Mouse (Mus musculus) 416B (cell line): ENCODE data around the gene Wscd2.

Source experiments
- DNase-seq: peaks from one replicate; pipeline ENCODE4 v3.0.0; 2011; ENCODE audit warnings: low read depth

The Wscd2 gene

GRCm38 (mm10) chr5:113490033-113490432 lies at the start of gene Wscd2:
Wscd2 (plus strand) TSS chr5:113490333.
- no peak for DNase-seq

DNA sequence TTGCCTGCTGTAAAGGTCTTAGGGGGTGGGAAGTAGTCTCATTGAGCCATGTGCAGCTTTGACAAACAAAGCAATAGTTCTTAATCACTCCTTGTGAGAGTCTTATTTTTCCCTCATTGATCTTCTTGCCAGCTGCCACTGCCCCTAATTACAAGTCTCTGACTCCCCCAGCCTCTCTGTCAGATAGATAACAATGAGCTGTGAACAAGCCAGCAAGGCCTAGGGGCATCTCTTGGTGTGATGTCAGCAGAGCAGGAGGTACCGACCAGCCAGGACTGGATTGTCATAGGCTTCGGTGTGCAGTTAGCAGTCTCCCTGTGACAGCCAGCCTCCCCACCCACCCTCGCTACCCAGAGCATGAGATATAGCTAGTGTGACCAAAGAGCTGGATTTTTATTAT lies 48.0 kb upstream of the Wscd2 start:
- DNase-seq = no peak

DNA sequence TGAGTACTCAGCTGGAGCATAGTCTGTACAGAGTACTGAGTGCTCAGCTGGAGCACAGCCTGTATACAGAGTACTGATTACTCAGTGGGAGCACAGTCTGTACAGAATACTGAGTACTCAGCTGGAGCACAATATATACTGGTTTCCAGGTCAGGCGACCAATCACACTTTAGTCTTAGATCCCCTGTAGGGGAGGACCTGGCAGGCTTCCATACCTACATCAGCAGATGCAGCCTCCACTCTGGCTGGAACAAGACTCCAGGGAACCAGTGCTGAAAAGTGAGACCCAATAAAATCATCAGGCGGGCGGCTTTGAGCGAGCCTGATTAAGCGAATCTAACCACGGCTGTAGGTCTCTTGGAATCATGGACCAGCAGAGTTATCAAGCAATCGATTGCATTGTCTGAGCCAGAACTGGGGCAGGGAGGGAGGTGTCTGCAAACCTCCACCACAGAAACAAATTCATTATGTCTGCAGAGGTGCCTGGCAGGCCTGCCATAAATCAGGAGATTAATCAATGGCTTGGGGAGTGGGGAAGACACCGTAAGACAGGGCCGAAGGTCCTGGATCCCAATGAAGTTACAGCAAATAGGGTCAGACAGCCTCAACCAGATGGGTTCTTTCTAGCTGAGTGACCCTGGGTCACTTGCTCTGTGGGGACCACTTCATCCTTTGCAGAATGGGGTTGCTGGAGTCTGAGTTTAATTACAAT lies 42.0 kb upstream of the Wscd2 start:
- no peak for DNase-seq

DNA sequence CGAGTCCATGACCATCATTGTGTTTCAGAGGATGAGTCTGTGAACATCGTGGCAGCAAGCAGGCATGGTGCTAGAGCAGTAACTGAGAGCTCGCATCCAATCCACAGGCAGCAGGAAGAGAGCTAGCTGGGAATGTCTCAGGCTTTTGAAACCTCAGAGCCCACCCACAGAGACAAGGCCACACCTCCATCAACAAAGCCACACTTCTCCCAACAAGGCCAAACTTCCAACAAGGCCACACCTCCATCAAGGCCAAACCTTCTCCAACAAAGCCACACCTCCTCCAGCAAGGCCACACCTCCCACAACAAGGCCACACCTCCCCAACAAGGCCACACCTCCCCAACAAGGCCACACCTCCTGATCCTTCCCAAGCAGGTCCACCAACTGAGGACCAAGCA lies 40.8 kb upstream of the Wscd2 start:
- no peak for DNase-seq

DNA sequence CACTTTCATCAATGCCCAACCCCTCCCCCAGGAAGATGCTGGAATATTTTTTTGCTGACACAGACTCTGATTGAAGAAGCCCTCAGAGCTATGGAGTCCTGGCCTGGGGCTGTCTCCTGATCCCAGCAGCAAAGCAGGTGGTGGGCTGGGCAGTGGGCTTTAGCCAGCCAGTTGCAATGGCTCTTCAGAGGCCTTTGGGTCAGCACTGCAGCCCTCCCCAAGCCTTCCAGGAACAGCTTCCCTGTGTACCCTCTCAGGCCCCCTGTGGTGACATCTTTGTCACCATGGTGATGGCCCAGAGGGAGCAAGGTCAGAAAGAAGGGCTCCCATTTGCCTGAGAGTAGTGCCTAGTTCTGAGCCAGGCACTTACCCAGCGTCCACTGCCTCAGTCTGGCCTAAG lies 37.4 kb upstream of the Wscd2 start:
- DNase-seq = no peak

DNA sequence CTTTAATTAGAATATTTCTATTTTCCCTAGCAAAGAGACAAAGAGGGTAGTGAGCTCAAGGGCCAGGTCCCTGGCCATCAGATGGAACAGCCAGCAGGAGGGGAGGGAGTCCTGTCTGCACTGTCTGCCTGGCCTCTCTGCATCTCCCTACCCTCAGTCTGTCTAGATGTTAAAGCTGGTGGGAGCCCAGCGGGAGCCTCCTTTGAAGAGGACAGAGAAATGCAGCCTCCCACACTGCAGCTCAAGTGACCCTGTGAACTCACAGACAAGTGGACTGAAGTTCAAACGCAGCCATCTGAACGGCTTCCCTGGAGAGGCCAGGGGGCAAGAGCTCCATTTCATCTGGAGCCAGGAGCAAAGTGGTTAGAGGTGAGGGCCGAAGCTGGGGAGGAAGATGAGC lies 36.8 kb upstream of the Wscd2 start:
- DNase-seq = no peak

GRCm38 (mm10) chr5:113456020-113456419 lies 34.1 kb upstream of the Wscd2 start:
- DNase-seq = no peak

DNA sequence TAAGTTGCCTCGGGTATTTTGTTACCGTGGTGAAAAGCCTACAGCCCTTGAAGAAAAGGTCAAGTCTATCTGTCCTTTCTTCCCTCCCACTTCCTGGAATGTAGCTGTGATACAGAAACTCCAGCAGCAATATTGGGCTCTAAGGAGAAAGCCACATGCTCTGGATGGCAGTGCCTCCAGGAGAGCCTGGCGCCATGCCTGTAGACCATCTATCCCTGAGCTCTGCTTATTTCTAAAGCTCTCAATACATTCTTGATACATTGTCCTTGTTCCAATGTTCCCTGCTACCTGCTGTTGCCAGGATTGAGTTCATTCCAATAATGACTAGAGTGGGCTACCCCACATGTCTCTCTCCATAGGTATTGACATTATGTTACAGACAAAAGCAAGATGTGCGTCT lies 33.4 kb upstream of the Wscd2 start:
- DNase-seq = no peak

- DNase-seq = no peak
Measured at GRCm38 (mm10) chr5:113457260-113457659, 32.9 kb upstream of the Wscd2 start.

DNA sequence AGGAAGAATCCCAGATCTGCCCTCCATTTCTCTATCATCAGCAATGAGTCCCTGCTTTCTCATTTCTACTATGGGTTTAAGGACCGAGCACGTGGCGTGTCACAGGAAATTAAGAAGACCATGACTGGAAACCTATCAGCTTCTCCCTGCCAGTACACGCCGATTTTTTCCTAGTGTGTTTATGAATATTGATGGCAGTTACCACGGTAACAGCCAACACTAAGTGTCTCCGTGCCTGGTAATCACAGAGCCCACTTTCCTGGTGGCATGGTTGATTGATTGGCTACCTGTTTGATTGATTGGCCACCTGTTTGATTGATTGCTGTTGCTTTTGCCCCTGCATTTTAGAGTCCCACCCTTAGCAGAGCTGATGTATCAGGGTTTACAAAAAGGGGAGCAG lies 30.2 kb upstream of the Wscd2 start:
- no peak for DNase-seq

DNA sequence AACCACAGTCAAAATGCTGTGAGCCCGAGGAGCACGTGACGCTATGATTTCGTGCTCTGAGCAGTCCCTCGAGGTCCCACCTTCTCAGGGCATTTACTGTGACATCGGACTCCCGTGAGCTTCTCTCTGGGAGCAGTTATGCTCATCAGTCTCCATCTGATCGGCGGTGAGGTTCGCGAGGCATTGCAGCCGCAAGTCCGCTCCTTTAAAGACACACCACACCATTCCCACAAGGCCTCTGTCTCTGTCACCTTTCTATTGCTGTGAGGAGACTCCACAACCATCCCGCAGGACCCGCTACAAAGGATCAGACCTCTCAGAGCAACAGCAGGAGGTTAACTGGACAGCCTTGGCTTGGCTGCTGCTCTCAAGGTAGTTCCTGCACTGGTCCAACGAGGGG lies 28.6 kb upstream of the Wscd2 start:
- no peak for DNase-seq

DNA sequence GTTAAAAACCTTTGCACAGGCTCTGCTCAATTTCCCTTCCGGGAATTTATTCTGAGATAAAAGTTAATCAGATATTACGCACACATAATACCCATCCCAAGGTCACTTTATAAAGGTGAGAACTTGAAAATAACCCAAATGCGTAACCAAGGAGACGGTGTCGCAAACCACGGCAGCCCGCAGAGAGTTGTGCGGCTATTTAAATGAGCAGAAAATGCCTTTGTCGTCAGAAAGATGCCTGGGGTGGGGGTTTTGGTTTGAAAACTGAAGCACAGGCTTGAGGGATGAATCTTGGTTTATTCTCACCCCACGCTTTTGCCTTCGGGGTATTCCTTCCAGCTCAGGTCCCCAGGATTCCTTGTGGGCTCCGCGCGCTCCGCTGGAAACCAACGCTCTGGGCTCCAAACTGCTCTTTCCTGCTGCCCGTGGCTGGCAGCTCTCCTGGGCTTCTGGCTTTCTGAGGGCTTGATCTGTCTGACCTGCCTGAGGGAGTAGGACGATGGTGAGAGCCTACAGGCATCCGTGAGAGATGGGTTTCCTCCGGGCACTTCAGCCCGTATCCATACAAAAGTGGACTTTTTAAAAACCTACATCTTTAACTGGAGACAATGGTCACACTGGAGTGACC lies 28.0 kb upstream of the Wscd2 start:
- DNase-seq = no peak

GRCm38 (mm10) chr5:113464731-113465130 lies 25.4 kb upstream of the Wscd2 start:
- no peak for DNase-seq

GRCm38 (mm10) chr5:113466536-113466935 lies 23.6 kb upstream of the Wscd2 start:
- no peak for DNase-seq

GRCm38 (mm10) chr5:113467072-113467471 lies 23.1 kb upstream of the Wscd2 start:
- no peak for DNase-seq

- no peak for DNase-seq
Measured at GRCm38 (mm10) chr5:113467765-113468164, 22.4 kb upstream of the Wscd2 start.

DNA sequence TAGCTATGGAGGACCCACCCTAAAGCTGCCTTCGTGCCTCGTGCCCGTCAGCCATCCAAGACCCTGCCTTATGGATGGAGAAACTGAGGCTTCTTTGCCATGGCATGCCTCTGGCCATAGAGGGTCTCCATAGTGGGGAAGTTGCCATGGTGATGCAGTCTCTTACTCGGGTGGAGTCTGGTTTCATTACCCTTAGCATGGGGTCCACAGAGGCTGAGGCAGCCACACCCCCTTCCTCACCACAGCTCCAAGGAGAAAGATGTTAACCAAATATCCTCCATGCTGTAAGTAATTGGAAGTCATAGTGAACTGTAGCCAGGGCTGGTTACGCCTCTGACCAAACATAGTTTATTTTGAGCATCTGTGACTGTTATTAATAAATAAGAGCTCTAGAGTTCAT lies 21.5 kb upstream of the Wscd2 start:
- no peak for DNase-seq

- peak; percentile 38 for DNase-seq
Measured at GRCm38 (mm10) chr5:113469231-113469630, 20.9 kb upstream of the Wscd2 start.

- no peak for DNase-seq
Measured at GRCm38 (mm10) chr5:113469826-113470225, 20.3 kb upstream of the Wscd2 start.

GRCm38 (mm10) chr5:113471417-113471816 lies 18.7 kb upstream of the Wscd2 start:
- peak; percentile 64 for DNase-seq

- peak; percentile 4 for DNase-seq
Measured at GRCm38 (mm10) chr5:113472339-113472738, 17.8 kb upstream of the Wscd2 start.

DNA sequence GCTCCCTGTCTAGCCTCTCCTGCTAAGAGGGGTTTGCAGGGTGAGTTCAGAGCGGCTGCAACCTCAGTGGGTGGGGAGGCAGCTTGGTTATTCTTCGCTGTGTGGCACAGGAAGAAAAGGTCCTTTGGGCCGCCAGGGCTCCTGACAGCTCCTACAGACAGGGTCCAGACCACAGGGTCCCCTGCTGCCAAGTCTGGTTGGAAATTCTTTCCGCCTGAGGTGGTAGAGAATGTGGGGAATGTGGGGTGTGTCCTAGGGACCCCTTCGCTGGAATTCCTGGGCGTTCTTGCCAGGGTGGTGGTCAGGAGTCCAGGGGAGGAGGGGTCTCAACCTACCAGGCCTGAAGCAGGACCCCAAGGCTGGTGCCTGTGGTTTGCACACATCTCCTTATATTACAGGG lies 13.3 kb upstream of the Wscd2 start:
- no peak for DNase-seq

GRCm38 (mm10) chr5:113479075-113479474 lies 11.1 kb upstream of the Wscd2 start:
- no peak for DNase-seq

DNA sequence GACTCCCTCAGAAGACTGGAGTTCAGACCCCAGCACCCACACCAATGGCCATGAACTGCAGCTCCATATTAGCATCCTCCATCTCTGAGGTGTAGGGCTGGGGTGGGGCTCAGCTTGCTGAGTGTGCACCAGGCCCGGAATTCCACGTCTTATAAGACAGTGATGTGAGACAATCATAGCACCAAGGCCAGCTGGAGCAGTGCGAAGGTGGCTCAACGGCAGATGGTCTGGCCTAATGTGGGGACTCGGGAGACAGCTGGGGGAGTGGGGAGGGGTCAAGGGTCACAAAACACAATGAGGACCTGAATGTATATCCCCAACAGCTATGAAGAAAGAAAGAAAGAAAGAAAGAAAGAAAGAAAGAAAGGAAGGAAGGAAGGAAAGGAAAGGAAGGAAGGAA lies 9.7 kb upstream of the Wscd2 start:
- no peak for DNase-seq
